Mouse (Mus musculus) olfactory bulb, adult 2 months (tissue): ENCODE data around the gene Cul5. TPM values are rescaled to one million over a fixed set of nuclear protein-coding genes. Genes with fewer than 3 reads are reported as not detected.

Experiments used
- H3K27ac ChIP-seq: fragments of 200-500 bp; 2 replicates; pipeline ENCODE4 v1.5.1; 2012; ENCODE audit warnings: low read depth, low read length; ENCODE audit not compliant: insufficient read depth
- H3K4me1 ChIP-seq: fragments of 200-500 bp; 2 replicates; pipeline ENCODE4 v1.6.1; 2012; ENCODE audit warnings: low read length; ENCODE audit not compliant: control insufficient read depth, insufficient read depth
- H3K4me3 ChIP-seq: fragments of 200-500 bp; 2 replicates; pipeline ENCODE4 v1.5.1; 2012; ENCODE audit warnings: mild to moderate bottlenecking, low read depth, low read length, moderate library complexity; ENCODE audit not compliant: insufficient read depth
- CTCF ChIP-seq: fragments of 200-500 bp; IDR thresholded peaks from 2 replicates; pipeline ENCODE4 v1.5.1; 2012; ENCODE audit warnings: low read depth, mild to moderate bottlenecking, low read length, moderate library complexity; ENCODE audit not compliant: insufficient read depth
- POLR2A ChIP-seq: fragments of 200-500 bp; IDR thresholded peaks from 2 replicates; pipeline ENCODE4 v1.6.1; 2012; ENCODE audit warnings: mild to moderate bottlenecking, low read depth, low read length, moderate library complexity; ENCODE audit not compliant: insufficient read depth
- WGBS: fragments of 180-500 bp; shearing (Covaris S2); methylation state at CpG from one replicate; pipeline ENCODE4 v1.1.7; 2018; 5-methylcytosine and 5-hydroxymethylcytosine counted together
- polyA plus RNA-seq: library from polyadenylated mRNA; stranded (reverse); fragments of >200 nt; gene quantifications from 2 replicates; pipeline ENCODE4 v1.2.4, GENCODE M21; 2012; ENCODE audit warnings: low replicate concordance; ENCODE audit not compliant: missing spikeins, insufficient read depth, insufficient read length

Gene Cul5
- polyA plus RNA-seq, 1 experiment = not detected

DNA sequence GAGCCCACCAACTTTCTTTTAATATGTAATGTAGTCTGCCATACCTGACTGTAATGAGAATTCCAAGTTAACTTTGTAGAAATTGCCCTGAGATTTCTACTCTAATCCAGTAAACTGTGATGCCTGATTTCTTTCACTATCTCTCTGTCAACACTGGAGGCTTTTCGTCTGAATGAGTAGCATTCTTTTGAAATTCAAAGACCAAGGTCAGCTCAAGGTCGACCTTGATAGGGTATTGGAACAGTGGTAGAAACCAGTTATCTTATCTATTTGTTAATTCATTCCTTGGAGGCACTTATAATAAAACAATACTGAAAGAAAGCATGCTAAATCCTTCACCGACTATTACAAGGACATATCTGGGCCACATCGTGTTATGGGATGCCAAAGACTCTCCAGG is 7.1 kb upstream of the Cul5 start:
- no peak overlapping the region for H3K27ac ChIP-seq
- 66% methylated on average over 4 of the region's 4 CpGs for WGBS
- no peak overlapping the region for H3K4me3 ChIP-seq
- H3K4me1 ChIP-seq = no peaks in the 10 kb centered on the region
- TF ChIP-seq POLR2A = no peak
- no peak for TF ChIP-seq CTCF

- Histone ChIP-seq H3K4me1 (no peaks in the 10 kb centered on the region), H3K27ac (no peak overlapping the region), H3K4me3 (no peak overlapping the region)
- WGBS = 15% methylated on average over 3 of the region's 3 CpGs
- TF ChIP-seq CTCF (no peak), POLR2A (no peak)
Observed at GRCm38 (mm10) chr9:53673571-53673970, 3.8 kb upstream of the Cul5 start.

DNA sequence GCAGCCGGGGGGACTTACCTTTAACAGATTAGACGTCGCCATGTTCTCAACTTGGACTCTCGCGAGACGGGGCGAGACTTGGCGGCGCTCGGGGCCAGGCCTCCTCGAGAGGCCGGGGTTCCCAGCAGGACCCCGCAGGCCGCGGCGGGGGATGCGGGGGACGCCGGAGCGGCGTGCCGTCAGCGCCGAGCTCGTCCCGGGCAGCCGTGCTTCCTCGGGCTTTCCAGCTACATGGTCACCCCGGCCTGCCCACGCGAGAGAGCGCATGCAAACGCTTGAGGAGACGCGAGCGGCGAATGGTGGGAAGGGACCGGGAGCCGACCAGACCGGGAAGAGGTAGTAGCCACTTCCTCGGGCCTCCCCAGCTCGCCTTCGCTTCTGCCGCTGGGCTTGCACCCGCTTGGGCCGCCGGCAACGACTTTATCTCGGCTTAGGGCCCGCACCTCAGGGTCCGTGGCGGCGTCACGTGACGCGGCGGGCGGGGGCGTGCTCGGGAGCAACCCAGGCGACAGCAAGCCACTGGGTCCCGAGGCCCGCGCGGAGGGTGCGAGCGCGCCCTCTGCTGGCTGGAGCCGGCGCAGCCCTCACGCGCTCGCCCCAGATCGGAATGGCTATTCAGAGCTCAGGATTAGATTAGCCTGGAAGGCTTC is 2.7 kb downstream of the Cul5 start:
- peak overlapping the region; percentile 100 for H3K27ac ChIP-seq
- H3K4me1 ChIP-seq = peaks cover 3% of the 10 kb centered on the region; the same call in 1 of the 2 replicates
- peak; percentile 85 for TF ChIP-seq POLR2A
- TF ChIP-seq CTCF = peak; percentile 96
- peak overlapping the region; percentile 97 for H3K4me3 ChIP-seq
- WGBS = under 1% methylated on average over 74 of the region's 74 CpGs

DNA sequence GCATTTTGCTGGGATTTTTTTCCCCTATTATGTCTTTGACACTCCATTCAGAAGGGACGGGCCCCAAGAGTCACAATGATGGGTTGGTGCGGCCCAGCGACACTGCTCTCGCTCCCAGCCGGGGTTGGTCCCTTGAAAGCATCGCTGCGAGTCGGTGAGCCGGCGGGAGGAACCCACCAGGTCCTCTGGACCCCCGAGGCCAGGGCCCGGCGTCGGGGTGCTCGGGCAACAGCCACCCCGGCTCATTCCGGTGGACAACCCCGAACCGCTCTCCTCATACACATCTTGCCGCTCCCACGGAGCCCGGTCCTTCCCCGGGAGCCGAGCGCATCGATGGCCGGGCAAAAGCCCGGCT is 3.2 kb downstream of the Cul5 start:
- TF ChIP-seq POLR2A (no peak), CTCF (no peak)
- peak overlapping the region; percentile 100 for H3K27ac ChIP-seq
- under 1% methylated on average over 28 of the region's 28 CpGs for WGBS
- peak overlapping the region; percentile 97 for H3K4me3 ChIP-seq
- peaks cover 3% of the 10 kb centered on the region; the same call in 1 of the 2 replicates for H3K4me1 ChIP-seq

DNA sequence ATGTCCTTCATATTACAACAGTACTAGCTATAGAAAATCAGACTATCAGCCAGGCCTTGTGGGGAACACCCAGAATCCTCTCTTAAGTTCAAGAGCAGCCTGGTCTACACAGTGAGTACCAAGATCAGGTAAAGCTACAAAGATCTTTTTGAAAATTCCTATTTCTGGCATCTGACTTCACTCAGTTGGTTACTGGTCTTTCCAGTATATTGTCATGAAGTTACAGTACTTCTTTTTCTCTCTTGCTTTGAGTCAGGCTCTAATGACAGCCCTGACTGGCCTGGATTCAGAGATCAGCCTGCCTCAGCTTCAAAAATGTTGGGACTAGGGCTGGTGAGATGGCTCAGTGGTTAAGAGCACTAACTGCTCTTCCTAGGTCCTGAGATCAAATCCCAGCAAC is 4.4 kb downstream of the Cul5 start:
- peaks cover 3% of the 10 kb centered on the region; the same call in 1 of the 2 replicates for H3K4me1 ChIP-seq
- TF ChIP-seq CTCF = no peak
- no peak for TF ChIP-seq POLR2A
- H3K27ac ChIP-seq = no peak overlapping the region
- no peak overlapping the region for H3K4me3 ChIP-seq

DNA sequence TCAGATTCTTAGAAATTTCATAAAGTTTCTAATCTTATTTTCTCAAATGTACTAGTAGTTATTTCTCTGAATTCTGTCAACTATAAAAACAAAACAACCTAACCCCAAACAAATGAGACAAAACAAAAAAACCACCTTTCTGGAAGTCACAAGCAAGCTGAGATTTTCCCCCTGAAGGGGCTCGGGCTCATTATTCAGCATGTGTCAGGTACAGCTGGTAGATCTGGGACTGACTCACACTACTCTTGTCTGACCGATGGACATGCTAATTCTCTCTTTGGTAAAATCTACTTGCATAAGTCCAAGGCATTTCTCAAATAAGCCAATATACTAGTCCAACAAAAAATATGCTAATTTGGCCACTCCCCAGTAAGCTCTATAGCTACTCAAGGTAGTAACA is 5.0 kb downstream of the Cul5 start:
- Histone ChIP-seq H3K27ac (no peak overlapping the region), H3K4me1 (peaks cover 3% of the 10 kb centered on the region; the same call in 1 of the 2 replicates), H3K4me3 (no peak overlapping the region)
- 46% methylated on average over 2 of the region's 2 CpGs for WGBS
- TF ChIP-seq CTCF (no peak), POLR2A (no peak)

- Histone ChIP-seq H3K4me3 (no peak overlapping the region), H3K4me1 (no peaks in the 10 kb centered on the region), H3K27ac (no peak overlapping the region)
- TF ChIP-seq CTCF = no peak
- TF ChIP-seq POLR2A = no peak
- 89% methylated on average over 6 of the region's 6 CpGs for WGBS
Observed at GRCm38 (mm10) chr9:53634796-53635195, 35.0 kb downstream of the Cul5 start.

DNA sequence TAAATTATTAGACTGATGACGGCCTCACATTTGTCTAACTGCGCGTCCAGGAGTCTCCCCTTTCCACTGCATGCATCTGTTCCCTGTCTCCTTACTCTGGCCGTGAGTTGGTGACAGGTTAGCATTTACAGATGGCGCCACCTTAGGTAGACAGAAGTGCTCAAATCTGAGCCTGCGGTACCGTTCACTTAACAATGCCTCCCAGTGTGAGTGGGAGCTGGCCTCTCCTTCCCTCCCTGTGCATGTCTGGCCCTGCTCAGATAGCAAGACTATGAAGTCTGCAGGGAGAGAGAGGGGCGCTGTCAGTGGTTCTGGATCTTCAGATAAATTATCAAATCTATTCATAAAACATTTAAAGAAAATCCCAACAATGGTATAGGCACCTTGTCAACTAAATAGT is 54.6 kb downstream of the Cul5 start:
- H3K27ac ChIP-seq = no peak overlapping the region
- WGBS = 82% methylated on average over 8 of the region's 8 CpGs
- TF ChIP-seq POLR2A = no peak
- no peak for TF ChIP-seq CTCF
- no peak overlapping the region for H3K4me3 ChIP-seq
- H3K4me1 ChIP-seq = no peaks in the 10 kb centered on the region; the same call in 1 of the 2 replicates

DNA sequence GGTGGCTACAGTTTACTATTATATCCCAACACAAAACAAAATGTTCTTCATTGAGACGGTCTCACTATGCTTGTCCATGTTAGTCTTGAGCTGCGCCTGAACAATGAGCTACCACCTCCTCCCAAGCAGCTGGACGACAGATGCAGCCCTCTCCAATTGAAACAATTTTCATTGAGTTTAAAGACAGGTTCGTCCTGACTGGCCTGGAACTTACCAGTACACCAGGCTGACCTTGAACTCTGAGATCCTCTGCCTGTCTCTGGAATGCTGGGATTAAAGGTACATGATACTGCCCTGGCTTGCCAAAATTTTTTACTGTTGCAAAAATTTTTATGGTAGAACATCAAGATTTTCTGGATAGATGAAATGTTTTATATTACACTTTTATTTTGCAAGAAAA is 55.5 kb downstream of the Cul5 start:
- WGBS = 83% methylated on average over 4 of the region's 4 CpGs
- TF ChIP-seq CTCF = no peak
- no peak for TF ChIP-seq POLR2A

More for the DNA sequence above, 55.5 kb downstream of the Cul5 start:
- no peak overlapping the region for H3K4me3 ChIP-seq
- H3K4me1 ChIP-seq = no peaks in the 10 kb centered on the region; the same call in 1 of the 2 replicates
- no peak overlapping the region for H3K27ac ChIP-seq
